Mouse (Mus musculus) cerebellum, adult (tissue): Measurements from ENCODE around the gene Ccdc88c.
A peak's percentile ranks its signal among the peaks of the same experiment; 100 is the strongest.

Source experiments
- ATAC-seq: cut with Nextera tagmentation; 2 replicates; pipeline ENCODE4 v1.9.2; 2017; ENCODE audit warnings: mild to moderate bottlenecking, moderate library complexity, mixed read lengths; ENCODE audit not compliant: insufficient number of reproducible peaks, low FRiP score, low TSS enrichment

Ccdc88c gene

DNA sequence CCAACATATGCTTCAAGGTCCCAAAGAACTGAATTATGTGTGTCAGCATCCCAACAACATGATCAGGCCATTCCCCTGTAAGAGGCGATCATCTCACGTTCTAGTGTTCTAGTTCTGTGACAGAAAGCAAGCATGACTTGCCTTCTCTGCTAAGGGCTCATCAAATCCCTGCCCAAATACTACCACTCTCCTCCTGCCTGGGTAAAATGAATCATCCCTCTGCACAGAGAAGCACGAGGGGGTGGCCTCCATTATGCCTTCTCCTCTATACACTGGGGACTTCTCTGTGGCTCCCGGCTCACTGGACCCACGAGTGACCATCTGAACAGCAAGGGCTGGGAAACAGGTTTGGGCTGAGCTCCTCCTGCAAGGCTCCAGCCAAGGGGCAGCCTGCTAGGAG lies 49.2 kb downstream of the Ccdc88c start:
- ATAC-seq: no peak

DNA sequence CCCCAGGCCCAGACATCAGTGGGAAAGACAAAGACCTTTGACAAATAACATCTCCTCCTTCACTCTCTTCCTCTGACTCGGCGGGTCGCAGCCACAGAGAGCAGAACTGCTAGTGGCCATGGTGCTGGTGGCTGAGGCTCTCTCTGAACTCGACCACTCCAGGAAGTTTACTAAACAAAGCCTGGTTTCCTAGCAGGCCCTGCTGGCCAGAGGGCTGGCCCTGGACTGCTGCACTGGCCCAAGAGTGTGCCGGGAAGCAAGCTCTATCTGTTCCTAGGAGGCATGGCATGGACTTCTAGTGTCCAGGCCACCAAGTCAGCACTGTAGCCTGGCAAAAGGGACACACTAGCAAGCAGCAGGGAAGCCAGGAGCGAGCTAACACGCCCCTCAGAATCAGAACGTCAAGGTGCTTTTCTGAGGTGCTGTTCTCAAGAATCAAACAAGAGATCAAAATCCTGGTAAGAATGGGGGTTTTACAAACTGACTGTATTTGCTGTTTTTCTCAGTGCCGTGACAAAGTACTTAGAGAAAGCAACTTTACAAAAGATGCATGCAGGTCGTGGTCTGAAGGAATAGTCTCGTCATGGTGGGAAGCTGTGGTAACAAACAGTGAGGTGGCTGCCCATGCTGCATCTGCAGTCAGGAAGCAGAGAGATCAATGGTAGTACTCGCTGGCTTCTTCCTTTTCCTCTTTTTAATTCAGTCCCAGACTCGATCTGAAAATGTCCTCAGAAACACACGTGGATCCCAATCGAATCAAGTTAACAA lies 50.7 kb downstream of the Ccdc88c start:
- ATAC-seq: no peak

DNA sequence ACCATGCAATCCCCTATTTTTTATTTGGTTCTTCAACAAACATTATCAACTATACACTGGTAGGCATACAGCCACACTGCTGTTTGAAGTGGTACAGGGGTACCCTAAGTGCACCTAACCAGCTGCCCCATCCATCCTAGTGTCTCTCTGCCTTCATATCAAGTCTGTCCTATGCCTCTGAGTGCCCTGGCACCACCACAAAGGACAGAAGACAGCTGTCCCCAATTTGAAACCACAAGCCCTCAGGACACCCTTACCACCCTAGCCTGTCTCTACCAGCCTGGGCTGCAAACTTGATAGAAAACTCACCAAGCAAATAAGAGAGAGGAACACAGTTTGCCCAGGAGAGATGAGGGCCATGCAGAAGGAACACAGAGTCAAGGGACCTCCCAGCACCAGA lies 51.3 kb downstream of the Ccdc88c start:
- no peak for ATAC-seq

GRCm38 (mm10) chr12:100969808-100970207 lies 59.0 kb downstream of the Ccdc88c start:
- no peak for ATAC-seq

DNA sequence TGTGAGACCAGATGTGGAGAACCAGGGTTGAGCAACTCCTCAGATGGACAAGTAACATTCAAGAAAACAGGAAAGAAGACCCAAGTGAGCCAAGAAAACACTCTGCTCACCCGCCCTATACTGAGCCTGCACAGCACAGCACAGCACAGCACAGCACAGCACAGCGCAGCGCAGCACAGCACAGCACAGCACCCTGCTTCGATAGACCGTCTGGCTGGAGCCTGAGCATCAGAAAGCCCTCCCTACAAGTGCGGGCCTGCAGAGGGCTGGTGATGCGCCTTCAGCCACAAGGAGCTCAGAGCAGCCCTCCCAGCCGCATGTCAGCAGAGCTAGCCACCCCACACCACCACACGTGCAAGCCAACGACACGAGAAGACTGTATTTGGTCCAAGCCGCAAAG lies 61.5 kb downstream of the Ccdc88c start:
- no peak for ATAC-seq

DNA sequence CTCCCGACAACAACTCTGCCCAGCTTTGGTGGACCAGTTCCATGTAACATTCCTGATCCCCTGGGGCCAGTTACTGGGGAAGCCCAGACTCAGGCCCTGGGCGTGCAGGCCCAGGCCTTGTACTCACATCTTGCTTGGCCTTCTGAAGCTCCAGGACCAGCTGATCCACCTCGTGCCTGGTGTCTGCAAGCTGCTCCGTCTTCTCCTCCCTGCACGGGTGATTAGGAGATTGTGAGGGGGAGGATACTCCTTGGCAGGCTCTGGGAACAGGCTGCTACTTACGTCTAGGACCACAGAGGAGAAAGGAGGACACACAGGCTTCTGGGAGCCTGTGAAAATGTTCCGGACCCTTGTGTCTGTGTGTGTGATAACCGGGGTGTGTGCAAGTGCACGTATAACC lies 62.6 kb downstream of the Ccdc88c start:
- ATAC-seq: no peak

DNA sequence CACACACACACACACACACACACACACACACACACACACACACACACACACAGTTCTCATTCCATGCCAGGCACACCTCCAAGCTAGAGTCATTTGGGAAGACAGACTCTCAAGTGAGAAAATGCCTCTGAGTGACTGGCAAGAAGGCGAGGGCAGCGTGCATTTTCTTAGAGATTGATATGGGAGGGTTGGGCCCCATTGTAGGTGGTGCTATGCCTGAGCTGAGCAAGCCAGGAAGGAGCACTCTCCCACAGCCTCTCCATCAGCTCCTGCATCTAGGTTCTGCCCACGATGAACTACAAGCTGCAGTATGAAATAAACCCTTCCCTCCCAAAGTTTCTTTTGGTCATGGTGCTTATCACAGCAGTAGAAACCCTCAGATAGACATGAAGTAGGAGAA lies 63.6 kb downstream of the Ccdc88c start:
- ATAC-seq: no peak

DNA sequence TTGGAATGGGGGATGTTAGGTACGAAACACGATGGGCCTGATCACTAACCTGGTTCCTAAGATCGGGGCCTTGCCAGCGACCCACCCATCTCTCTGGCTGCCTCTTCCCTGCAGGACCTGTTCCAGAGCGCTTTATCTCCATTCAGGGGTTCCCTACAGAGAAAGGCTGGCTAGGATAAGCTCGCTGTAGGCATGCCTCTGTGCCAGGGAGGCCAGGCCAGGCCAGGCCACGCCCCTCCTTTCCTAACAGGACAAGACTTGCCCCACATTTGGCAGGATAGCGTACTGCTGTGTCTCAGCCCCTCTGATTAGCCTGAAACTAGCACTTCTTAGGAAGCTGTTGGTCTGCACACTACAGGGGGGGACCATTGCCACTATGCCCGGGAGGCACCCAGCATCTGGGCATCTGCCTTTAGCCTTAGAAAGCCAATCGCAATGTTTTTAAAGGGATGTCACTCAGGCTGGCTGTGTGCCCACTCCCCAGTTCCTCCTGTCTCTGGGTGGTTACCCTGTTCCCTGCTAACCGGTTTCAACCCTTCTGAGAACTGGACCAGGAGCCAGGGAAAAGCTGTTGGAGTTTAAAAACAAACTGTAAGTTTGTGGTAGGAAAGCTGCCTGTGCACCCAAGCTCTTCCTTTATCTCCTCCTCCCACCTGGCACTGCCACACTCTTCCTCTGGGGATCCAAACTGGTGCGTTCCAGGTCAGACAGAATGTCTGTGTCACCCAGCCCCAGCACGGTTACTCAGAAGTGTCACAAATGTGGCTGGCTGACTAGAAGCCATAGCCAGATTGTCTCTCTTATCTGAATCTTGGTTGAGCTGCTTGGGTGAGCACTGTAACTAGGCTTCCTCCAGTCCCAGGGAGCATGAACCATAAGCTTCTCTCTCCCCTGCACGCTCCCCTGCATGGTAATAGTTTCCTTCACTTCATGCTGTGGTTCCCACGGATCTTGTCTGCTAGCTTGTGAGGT lies 69.9 kb downstream of the Ccdc88c start:
- ATAC-seq: no peak

DNA sequence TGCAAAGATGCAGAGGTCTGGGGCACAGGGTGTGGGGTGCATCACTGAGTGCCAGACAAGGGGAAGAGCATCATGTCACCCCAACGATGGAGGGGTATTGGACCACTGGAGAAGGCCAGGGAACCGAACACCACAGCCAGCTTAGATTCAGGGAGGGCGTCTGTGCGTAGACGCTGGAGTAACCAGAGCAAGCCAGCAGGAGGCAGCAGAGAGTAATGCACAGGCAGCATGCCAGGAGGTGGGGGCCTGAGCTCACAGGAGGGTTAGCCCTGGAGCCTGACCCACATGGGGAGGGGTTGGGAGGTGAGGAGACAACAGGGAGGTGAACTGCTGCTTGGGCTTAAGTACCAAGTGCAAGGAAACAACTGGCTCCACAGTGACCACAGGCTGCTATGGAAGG lies 70.8 kb downstream of the Ccdc88c start:
- ATAC-seq: peak; percentile 42; the same call in 1 of the 2 replicates

- no peak for ATAC-seq
Measured at GRCm38 (mm10) chr12:100957257-100957656, 71.6 kb downstream of the Ccdc88c start.

- ATAC-seq: no peak
Measured at GRCm38 (mm10) chr12:100956825-100957224, 72.0 kb downstream of the Ccdc88c start.

GRCm38 (mm10) chr12:100956028-100956427 lies 72.8 kb downstream of the Ccdc88c start:
- no peak for ATAC-seq

GRCm38 (mm10) chr12:100953926-100954325 lies 74.9 kb downstream of the Ccdc88c start:
- ATAC-seq: no peak

DNA sequence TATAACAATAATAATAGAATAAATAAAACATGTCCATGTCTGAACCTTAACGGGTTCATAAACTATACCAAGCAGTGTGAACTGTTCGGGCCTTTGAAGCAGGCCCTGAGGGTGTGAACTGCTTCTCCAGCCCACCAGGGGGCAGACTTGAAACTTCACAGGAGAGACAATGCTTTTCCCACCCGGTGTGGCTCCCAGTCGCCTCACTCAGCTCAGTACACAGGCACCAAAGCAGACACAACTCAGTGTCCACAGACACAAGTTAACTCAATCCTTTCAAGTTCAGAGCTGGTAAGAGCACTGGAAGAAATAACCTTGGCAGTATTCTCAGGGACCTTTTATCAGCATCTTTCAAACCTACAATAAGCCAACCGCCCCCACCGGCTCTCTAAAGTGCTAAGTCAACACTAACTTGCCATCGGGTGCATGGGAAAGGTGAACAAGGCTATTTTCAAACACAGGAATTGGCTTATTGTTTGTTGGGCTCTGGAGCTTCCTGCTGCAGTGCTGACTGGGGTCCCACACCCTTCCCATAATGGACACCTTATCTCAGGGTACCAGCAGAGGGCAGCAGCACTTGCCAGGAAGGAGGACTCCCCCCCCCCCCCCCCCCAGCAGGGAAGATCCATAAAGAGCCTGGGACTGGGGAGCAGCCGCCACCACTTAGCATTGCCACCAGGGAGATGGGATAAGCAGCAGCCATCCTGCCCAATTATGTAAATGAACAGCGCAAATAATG lies 76.5 kb downstream of the Ccdc88c start:
- ATAC-seq: peak; percentile 45; the same call in 1 of the 2 replicates

- ATAC-seq: no peak
Measured at GRCm38 (mm10) chr12:100949146-100949545, 79.7 kb downstream of the Ccdc88c start.

- ATAC-seq: no peak
Measured at GRCm38 (mm10) chr12:100948021-100948420, 80.8 kb downstream of the Ccdc88c start.

- no peak for ATAC-seq
Measured at GRCm38 (mm10) chr12:100945948-100946347, 82.9 kb downstream of the Ccdc88c start.

GRCm38 (mm10) chr12:100945501-100945900 lies 83.4 kb downstream of the Ccdc88c start:
- ATAC-seq: no peak

DNA sequence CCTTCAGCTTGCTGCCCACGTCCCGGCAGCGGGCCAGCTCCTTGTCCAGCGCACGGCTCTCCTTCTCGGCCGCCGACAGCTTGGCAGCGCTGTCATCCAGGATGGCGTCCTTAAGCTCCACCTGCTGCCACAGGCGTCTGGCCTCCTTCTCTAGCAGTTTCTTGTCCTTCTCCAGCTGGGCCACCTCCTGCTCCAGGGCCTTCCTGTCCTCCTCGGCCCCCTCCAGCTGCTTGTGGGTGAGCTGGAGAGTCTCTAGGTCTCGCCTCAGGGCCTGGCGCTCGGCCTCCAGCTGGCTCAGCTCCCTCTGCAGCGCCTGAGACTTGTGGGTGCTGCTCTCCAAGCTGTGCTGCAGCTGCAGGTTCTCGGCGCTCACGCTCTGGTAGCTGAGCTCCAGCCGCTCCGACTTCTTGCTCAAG lies 83.9 kb downstream of the Ccdc88c start:
- ATAC-seq: peak; percentile 27; the same call in 1 of the 2 replicates

DNA sequence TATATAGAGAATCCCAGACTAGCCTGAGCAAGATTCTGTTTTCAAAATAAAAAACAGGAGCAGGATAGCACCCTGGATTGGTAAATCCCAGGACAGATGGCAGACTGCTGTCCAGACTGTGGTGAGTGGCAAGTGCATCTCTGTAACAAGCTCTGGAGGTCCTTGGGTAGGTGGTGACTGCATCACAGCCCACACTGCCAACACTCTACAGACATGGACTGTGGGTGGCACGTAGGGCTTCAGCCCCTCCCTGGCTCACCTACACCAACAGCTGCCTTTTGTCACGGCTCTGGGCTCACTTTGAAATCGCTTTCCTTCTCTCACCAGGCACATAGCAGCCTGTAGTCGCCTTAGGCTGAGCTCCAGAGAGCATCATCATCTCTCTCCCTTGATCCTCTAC lies 85.7 kb downstream of the Ccdc88c start:
- no peak for ATAC-seq

DNA sequence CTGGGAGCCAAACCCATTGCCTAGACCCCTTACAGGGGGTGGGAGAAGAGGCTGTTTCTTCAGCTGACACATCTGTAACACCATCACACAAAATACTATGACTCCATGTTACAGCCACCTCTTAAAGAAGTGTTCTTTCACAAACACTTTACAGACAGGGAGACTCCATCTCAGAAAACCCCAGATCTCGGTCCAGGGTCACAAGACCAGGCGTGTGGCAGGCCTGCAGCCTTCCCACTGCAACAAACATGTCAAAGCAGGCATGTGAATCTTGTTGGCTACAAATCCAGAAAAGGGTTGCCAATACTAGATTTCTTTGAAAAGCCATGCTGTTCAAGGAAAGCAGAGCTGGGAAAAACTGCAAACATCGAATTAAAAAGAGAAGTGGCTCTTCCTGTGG lies 87.5 kb downstream of the Ccdc88c start:
- ATAC-seq: no peak
